Mouse (Mus musculus): ENCODE measurements at regions not wholly inside any gene's neighbourhood (a gene's known extent, or its start where the extent isn't known, plus 50 kb on each side); places are given as distances from the start of the nearest gene placed in this dataset.

GRCm38 (mm10) chr4:7199941-7200340, 1038.9 kb downstream of the Car8 start:
- DNase-seq = no peak
- Histone ChIP-seq H3K4me3 (no peak overlapping the region), H3K27ac (no peak overlapping the region)
- no peak for TF ChIP-seq CTCF (IDR thresholded peaks at IDR 0.05)
- intact Hi-C loops (cut with DNase I) = no loop called here

DNA sequence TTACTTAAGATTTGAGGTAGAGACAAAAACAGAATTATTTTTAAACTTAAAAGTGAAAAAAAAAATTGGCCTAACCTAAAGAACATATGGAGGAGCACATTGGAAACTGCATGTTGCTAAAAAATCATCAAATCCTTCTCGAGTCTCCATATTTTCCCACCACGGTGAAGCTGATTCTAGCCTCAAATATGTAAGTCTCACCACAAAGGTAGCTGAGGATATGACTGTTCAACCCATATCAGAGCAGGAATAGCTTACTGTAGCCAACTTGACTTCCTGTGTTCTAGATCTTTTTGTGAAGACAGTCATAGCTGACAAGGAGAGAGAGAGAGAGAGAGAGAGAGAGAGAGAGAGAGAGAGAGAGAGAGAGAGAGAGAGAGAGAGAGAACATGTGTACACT, 1039.8 kb downstream of the Car8 start:
- H3K27ac ChIP-seq = no peak overlapping the region
- no peak for TF ChIP-seq CTCF (IDR thresholded peaks at IDR 0.05)
- DNase-seq = no peak
- no peak overlapping the region for H3K4me3 ChIP-seq
- intact Hi-C loops (cut with DNase I) = no loop called here

DNA sequence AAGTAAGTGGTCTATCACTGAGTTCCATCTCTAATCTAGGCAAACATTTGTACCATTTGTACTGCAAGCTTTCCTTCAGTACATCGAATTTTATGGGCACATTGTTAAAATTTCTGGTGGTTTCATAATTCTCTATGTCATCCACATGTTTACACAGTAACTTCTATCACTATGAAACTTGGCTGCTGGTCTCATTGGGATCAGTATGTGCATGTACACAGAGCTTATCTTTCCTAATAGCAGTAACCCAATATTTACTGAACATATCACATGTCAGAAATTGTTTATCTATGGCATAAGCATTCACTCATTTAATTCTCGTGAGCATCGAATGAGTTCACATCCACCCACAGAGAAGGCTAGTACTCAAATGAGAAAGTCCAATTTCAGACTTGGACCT, 1042.3 kb downstream of the Car8 start:
- DNase-seq = no peak
- no peak overlapping the region for H3K4me3 ChIP-seq
- TF ChIP-seq CTCF (IDR thresholded peaks at IDR 0.05) = no peak
- intact Hi-C loops (cut with DNase I) = no loop called here
- no peak overlapping the region for H3K27ac ChIP-seq

GRCm38 (mm10) chr4:7195619-7196018, 1043.2 kb downstream of the Car8 start:
- Histone ChIP-seq H3K27ac (no peak overlapping the region), H3K4me3 (no peak overlapping the region)
- no peak for TF ChIP-seq CTCF (IDR thresholded peaks at IDR 0.05)
- DNase-seq = no peak
- intact Hi-C loops (cut with DNase I) = no loop called here

DNA sequence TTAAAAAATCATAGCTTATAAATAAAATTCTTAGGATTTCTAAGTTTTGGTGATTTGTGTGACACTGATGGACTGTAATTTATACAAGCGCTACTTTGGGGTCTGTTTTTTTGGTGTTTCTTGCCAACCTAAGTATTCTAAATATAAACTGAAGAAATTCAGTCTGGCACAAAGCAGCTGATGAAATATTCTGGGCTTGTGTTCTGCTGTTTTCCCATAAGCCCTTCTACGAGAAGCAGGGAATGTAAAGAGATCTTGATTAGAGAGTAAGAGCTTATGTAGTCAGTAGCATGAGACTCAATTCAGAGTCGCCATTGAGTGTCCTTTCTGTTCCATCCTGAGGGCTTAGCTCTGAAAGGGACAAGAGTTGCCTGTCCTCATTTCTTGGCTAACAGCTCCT, 1046.9 kb downstream of the Car8 start:
- TF ChIP-seq CTCF (IDR thresholded peaks at IDR 0.05) = no peak
- intact Hi-C loops (cut with DNase I) = no loop called here

GRCm38 (mm10) chr4:7191228-7191627, 1047.6 kb downstream of the Car8 start:
- intact Hi-C loops (cut with DNase I) = no loop called here
- no peak for TF ChIP-seq CTCF (IDR thresholded peaks at IDR 0.05)
- H3K4me3 ChIP-seq = no peak overlapping the region
- no peak for DNase-seq
- H3K27ac ChIP-seq = no peak overlapping the region

More for the DNA sequence above, 1046.9 kb downstream of the Car8 start:
- H3K27ac ChIP-seq = no peak overlapping the region
- DNase-seq = no peak
- H3K4me3 ChIP-seq = no peak overlapping the region

DNA sequence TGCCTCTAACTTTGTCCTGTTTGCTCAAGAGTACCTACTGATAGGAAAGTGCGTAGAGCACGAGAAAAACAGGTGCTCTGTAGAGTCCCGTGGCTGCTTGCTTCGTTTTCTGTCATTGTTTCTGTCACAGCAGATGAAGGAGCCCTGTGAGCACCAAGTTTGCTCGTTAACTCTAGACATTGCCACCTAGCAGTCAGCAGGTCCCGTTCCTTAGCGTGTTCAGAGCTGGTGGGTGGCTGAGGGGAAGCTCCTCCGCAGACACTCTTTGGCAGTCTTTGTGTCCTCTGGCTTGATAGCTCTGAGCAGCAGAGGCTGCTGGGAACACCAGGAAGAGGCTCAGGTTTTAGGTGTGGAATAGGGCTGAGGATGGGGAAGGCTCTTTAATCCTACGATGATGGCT, 1063.8 kb downstream of the Car8 start:
- no peak overlapping the region for H3K4me3 ChIP-seq
- DNase-seq = no peak
- intact Hi-C loops (cut with DNase I) = no loop called here
- no peak for TF ChIP-seq CTCF (IDR thresholded peaks at IDR 0.05)
- H3K27ac ChIP-seq = no peak overlapping the region

DNA sequence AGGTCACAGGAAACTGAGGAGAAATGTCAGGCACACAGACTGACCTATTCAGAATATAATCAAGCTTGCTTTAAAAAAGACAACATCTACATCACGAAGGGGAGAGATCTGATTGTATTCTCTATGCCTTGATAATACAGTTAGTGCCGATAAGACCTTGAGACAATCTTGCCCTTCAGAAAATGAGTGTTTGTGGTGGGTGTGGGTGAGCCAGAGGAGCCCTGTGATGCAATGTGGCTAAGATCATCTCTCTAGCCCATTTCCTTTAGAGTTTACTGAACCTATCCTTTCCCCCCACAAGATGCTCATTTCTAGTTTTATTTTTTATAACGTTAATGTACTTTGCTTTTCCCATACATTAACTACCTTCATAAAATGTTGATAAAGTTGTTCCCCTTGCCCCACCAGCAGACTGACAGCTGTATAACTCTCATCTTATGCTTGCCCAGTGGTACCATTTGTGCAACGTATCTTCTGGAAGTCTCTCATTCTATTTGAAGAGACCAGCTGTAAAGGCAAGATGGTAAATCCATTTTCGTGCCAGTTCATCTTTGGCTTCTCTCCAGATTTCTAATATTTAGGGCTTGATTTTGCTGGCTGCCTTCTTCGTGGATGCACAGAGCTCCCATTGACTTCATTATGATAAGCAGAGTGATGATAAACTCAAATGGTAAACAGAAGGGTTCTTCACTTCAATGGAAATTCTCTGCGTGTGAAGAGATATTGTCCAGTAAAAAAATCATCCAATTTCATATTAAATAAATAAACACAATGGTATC, 1066.1 kb downstream of the Car8 start:
- no peak overlapping the region for H3K4me3 ChIP-seq
- TF ChIP-seq CTCF (IDR thresholded peaks at IDR 0.05) = no peak
- no peak for DNase-seq
- intact Hi-C loops (cut with DNase I) = no loop called here
- no peak overlapping the region for H3K27ac ChIP-seq

GRCm38 (mm10) chr4:7171637-7172417, 1067.0 kb downstream of the Car8 start:
- no peak for DNase-seq
- no peak overlapping the region for H3K27ac ChIP-seq
- intact Hi-C loops (cut with DNase I) = no loop called here
- no peak for TF ChIP-seq CTCF (IDR thresholded peaks at IDR 0.05)
- no peak overlapping the region for H3K4me3 ChIP-seq

- intact Hi-C loops (cut with DNase I) = no loop called here
- Histone ChIP-seq H3K4me3 (no peak overlapping the region), H3K27ac (no peak overlapping the region)
- no peak for DNase-seq
- no peak for TF ChIP-seq CTCF (IDR thresholded peaks at IDR 0.05)
Observed at GRCm38 (mm10) chr4:7161411-7161810, 1077.4 kb downstream of the Car8 start.

- intact Hi-C loops (cut with DNase I) = no loop called here
- no peak for DNase-seq
- H3K27ac ChIP-seq = no peak overlapping the region
- no peak for TF ChIP-seq CTCF (IDR thresholded peaks at IDR 0.05)
- H3K4me3 ChIP-seq = no peak overlapping the region
Observed at GRCm38 (mm10) chr4:7157883-7158282, 1081.0 kb downstream of the Car8 start.

DNA sequence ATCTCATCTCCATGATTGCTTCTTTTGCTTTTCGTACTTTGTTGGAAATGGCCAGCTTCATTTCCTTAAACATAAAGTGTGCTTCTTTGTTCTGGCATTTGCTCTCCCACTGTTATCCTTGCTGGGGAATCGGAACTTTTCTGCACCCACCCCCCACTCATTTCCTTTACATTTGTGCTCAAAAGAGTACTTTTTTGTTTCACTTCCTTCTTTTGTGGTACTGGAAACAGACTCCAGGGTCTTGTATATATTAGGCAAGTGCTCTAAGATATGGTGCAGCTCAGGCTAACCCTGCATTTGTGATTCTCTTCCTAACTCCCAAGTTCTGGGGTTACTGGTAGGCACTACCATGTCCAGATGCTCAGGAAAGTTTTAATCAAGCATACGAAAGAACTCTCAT, 1084.6 kb downstream of the Car8 start:
- DNase-seq = no peak
- H3K4me3 ChIP-seq = no peak overlapping the region
- TF ChIP-seq CTCF (IDR thresholded peaks at IDR 0.05) = no peak
- H3K27ac ChIP-seq = no peak overlapping the region
- intact Hi-C loops (cut with DNase I) = no loop called here

DNA sequence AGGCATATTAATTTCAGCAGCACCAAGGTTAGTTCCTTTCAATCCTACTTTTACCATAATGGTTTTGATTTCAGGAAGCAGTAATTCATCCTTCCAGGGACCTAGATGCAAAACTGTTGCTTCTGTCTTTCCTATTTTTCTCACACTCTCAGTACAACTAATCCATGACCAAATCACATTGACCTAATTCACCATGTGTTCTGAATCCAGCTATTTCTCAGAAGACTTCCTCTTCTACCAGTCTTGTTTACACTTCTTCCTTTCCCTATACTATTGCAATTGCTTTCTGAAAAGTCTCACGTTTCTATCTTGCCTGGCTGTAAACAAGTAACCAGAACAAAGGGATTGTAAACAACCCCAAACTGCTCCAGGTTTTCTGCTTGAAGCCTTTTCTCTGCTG, 1085.0 kb downstream of the Car8 start:
- no peak overlapping the region for H3K4me3 ChIP-seq
- no peak for TF ChIP-seq CTCF (IDR thresholded peaks at IDR 0.05)
- intact Hi-C loops (cut with DNase I) = no loop called here
- no peak overlapping the region for H3K27ac ChIP-seq
- DNase-seq = no peak

DNA sequence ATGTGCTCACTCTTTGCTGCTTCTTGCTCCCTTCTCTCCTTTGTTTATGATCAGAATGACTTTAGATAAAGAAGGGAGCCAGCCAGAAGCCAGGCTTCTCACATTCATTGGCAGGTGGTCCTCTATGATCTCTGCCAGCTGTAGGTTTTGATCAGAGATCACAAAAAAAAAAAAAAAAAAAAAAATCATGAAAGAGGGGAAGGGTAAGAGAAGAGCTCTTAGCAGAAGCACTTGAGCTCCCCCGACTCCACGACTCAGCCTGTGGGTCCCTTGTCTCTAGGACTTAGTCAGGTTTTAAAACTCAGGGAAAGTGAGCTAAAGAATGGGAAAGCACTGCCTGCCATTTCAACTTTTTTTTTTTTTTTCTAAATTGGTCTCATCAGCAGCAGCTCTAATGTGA, 1093.1 kb downstream of the Car8 start:
- intact Hi-C loops (cut with DNase I) = no loop called here
- no peak for TF ChIP-seq CTCF (IDR thresholded peaks at IDR 0.05)
- no peak for DNase-seq

More for the DNA sequence above, 1093.1 kb downstream of the Car8 start:
- no peak overlapping the region for H3K27ac ChIP-seq
- H3K4me3 ChIP-seq = no peak overlapping the region

Measured in gastrocnemius, adult 2 months (tissue).